Mouse (Mus musculus) adrenal gland, postnatal 0 days (tissue): Measurements from ENCODE around the gene Grm5. TPM values are rescaled to one million over a fixed set of nuclear protein-coding genes. Genes with fewer than 3 reads are reported as not detected.

Experiments used
- polyA plus RNA-seq: library from polyadenylated mRNA; unstranded; fragments of >200 nt; fragmentation: Nextera tagmentation; extraction: Ambion mirVana; gene quantifications from 2 replicates; pipeline ENCODE4 v1.2.1, GENCODE M21; 2015

The Grm5 gene
- polyA plus RNA-seq, result 0.02 and 0.08 TPM in 2 replicates

DNA sequence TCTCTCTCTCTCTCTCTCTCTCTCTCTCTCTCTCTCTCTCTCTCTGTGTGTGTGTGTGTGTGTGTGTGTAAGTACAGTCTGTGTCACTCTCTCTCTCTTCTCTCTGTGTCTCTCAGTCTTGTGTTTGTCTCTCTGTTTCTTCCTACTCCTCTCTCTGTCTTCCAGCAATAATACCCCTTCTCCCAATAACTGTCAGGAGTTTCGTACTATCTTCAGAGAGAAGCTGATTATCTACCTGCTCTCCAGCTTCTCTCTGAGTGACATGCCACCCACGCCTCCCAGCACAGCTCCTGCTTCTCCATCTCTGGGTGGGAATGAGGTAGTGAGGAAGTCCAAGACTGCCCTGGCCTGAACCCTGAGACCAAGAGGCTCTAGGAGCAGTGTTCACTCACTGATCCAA, at the start of gene Grm5:
TSS of gene Grm5 (plus strand) at position 301 of the 400 bp plus-strand sequence.

Other genes with a start within 250 kb of the Grm5 start
- not detected in 2 replicates for gene Tyr, start 90.7 kb upstream of the Grm5 start, polyA plus RNA-seq